Mouse (Mus musculus) liver, embryonic 15.5 days (tissue): ENCODE results near the gene Nlrc4. TPM values are rescaled to one million over a fixed set of nuclear protein-coding genes. Genes with fewer than 3 reads are reported as not detected.
"Not testable (repeated sequence)": the region's sequence is repeated elsewhere in the genome, so short reads cannot be mapped to it uniquely, and the experiment has no call there.

Experiments
- ATAC-seq: fragments of 200-750 bp; cut with Nextera tagmentation; 2 replicates; pipeline ENCODE4 v1.8.0; 2017; ENCODE audit warnings: moderate number of reproducible peaks, mild to moderate bottlenecking, moderate library complexity; ENCODE audit not compliant: insufficient read depth
- H3K27ac ChIP-seq: fragments of 300-500 bp; sonication (generic); replicated peaks from 2 replicates; pipeline ENCODE4 v1.5.1; 2015; ENCODE audit warnings: mild to moderate bottlenecking, inconsistent platforms
- H3K27me3 ChIP-seq: fragments of 300-500 bp; sonication (generic); 2 replicates; pipeline ENCODE4 v1.6.1; 2015; ENCODE audit warnings: mild to moderate bottlenecking, inconsistent platforms
- H3K36me3 ChIP-seq: fragments of 300-500 bp; sonication (generic); replicated peaks from 2 replicates; pipeline ENCODE4 v1.6.1; 2015; ENCODE audit warnings: moderate library complexity, mild to moderate bottlenecking, inconsistent platforms
- H3K4me1 ChIP-seq: fragments of 300-500 bp; sonication (generic); replicated peaks from 2 replicates; pipeline ENCODE4 v1.6.1; 2015; ENCODE audit warnings: inconsistent platforms
- H3K4me2 ChIP-seq: fragments of 300-500 bp; sonication (generic); 2 replicates; pipeline ENCODE4 v1.6.1; 2015; ENCODE audit warnings: moderate library complexity, mild to moderate bottlenecking, inconsistent platforms
- H3K4me3 ChIP-seq: fragments of 300-500 bp; sonication (generic); replicated peaks from 2 replicates; pipeline ENCODE4 v1.5.1; 2015; ENCODE audit warnings: mild to moderate bottlenecking, inconsistent platforms
- H3K9ac ChIP-seq: fragments of 300-500 bp; sonication (generic); 2 replicates; pipeline ENCODE4 v1.6.1; 2015; ENCODE audit warnings: moderate library complexity, mild to moderate bottlenecking, inconsistent platforms
- H3K9me3 ChIP-seq: fragments of 300-500 bp; sonication (generic); replicated peaks from 2 replicates; pipeline ENCODE4 v1.6.1; 2016; ENCODE audit warnings: inconsistent platforms
- WGBS: fragments of 180-500 bp; shearing (Covaris S2); methylation state at CpG from one replicate; pipeline ENCODE4 v1.1.7; 2015; ENCODE audit warnings: mixed read lengths; ENCODE audit not compliant: insufficient replicate concordance; 5-methylcytosine and 5-hydroxymethylcytosine counted together
- polyA plus RNA-seq: library from polyadenylated mRNA; unstranded; fragments of >200 nt; fragmentation: Nextera tagmentation; extraction: Ambion mirVana; gene quantifications from 2 replicates; pipeline ENCODE4 v1.2.1, GENCODE M21; 2015

Nlrc4 gene
- 0.48 and 0.58 TPM in 2 replicates for polyA plus RNA-seq

DNA sequence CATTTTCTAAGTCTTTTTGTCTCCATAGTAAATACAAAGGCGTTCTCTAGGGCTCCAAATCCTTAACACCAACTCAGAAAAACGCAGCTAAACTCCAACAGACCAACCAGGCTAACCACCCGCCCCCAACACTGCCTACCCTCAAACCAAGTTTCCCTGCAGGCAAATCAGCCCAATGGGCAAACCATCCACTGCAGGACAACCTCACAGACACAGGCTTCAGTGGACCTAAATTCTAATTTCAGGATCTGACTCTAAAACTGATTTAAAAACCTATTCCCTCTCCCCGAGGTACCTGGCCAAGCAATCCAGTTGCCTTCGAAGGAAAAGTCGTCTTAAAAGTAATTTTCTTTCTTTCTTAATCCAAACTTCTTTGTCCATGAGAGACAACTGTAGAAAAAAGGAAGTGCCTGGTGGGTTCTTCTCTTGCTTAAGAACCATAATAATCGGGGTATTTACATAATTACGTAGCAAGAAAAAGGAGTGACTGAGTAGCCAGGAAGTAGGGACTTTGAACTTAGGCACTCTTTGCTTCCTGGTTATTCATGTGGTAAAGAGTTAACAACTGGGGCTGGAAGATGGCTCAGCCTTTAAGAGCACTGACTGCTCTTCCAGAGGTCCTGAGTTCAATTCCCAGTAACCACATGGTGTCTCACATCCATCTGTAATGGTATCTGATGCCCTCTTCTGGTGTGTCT, at the start of gene Nlrc4:
Nlrc4 (minus strand) TSS at position 432 of the 698 bp plus-strand sequence.
- Histone ChIP-seq H3K36me3 (no peaks in the 10 kb centered on the region), H3K27me3 (no peaks in the 10 kb centered on the region), H3K4me2 (no peak within 1 kb of the TSS), H3K27ac (no peak within 1 kb of the TSS), H3K4me1 (no peaks in the 10 kb centered on the region), H3K4me3 (no peak within 1 kb of the TSS; the same call in 1 of the 2 replicates), H3K9me3 (no peaks in the 10 kb centered on the region), H3K9ac (no peak within 1 kb of the TSS)
- WGBS: 32% methylated on average over 8 of the region's 8 CpGs
- ATAC-seq: no peak

DNA sequence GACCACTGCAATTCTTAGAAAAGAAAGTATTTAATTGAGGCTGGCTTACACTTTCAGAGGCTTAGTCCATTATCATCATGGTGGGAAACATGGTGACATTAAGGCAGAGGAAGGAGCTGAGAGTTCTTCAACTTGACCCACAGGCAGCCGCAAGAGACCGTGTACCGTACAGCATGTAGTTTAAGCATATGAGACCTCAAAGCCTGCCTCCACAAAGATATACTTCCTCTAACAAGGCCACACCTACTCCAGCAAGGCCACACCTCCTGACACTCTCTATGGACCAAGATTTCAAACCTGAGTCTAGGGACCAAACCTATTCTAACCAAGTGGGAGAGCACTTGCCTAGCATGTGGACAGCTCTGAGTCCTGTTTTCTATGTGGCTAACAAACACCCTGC, 49.7 kb upstream of the Nlrc4 start:
- WGBS: 47% methylated on average over 3 of the region's 3 CpGs
- H3K27me3 ChIP-seq: no peaks in the 10 kb centered on the region
- no peak overlapping the region for H3K4me2 ChIP-seq
- no peaks in the 10 kb centered on the region for H3K9me3 ChIP-seq
- H3K4me3 ChIP-seq: no peak overlapping the region
- H3K36me3 ChIP-seq: no peaks in the 10 kb centered on the region
- no peak overlapping the region for H3K27ac ChIP-seq
- no peak for ATAC-seq
- H3K4me1 ChIP-seq: no peaks in the 10 kb centered on the region
- H3K9ac ChIP-seq: no peak overlapping the region

DNA sequence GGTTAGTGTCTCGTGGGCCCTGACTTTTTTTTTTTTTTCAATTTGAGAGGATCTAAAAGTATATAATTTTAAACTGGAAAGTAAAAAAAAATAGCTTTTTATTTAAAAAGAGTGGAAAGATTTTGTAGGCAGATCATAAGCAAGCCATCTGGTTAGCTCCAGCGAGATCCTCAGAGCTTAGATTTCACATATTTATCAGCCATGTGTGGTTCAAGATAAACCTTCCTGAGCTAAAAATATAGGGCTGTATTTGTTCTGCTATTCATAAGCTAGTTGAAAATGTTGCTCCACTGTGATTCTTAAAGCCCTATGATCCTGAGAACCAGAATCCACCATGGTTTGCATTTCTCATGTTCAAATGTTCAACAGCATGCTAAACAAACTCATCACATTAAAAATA, 49.0 kb upstream of the Nlrc4 start:
- Histone ChIP-seq H3K9me3 (no peaks in the 10 kb centered on the region), H3K4me3 (no peak overlapping the region), H3K9ac (no peak overlapping the region), H3K27me3 (no peaks in the 10 kb centered on the region), H3K36me3 (no peaks in the 10 kb centered on the region), H3K4me1 (no peaks in the 10 kb centered on the region), H3K4me2 (no peak overlapping the region), H3K27ac (no peak overlapping the region)
- 29% methylated on average over 2 of the region's 2 CpGs for WGBS
- no peak for ATAC-seq

DNA sequence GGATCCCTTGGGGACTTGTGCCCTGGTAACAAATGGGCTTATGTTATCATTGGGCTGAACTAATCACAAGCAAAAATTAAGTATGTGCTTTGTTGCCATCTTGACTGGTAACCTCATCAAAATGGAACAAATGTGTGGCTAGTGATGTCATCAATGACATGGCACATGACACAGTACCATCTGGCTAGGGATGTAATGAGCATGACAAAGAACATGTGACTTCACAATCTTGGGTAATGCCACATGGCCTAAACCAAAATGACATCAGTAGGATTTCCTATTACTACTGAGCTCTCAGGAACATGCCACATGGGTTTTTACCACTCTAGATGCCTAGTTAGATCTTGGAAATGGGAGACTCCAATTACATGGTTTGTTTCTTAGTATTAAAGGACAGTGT, 42.1 kb upstream of the Nlrc4 start:
- Histone ChIP-seq H3K36me3 (peaks cover 45% of the 10 kb centered on the region), H3K9me3 (no peaks in the 10 kb centered on the region), H3K4me3 (no peak overlapping the region), H3K4me2 (no peak overlapping the region), H3K9ac (no peak overlapping the region), H3K4me1 (no peaks in the 10 kb centered on the region), H3K27me3 (no peaks in the 10 kb centered on the region), H3K27ac (no peak overlapping the region)
- no peak for ATAC-seq

DNA sequence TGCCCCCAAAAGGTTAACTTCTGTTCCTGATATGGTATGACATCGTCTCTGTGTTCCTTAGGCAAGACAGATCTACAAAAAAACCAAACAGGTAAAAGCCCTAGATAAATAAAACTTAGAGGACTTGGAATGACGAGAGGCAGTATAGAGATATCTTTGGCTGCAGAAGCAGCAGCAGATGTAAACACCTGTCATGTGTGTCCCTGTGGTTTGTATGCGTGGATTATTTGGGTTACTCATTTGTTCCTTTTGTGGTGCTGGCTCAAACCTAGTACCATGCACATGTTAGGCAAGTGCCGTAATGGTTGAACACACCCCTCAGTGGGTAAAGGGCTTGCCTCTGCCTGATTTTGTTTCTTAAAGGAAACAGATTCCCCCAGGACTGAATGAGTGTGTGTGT, 41.3 kb upstream of the Nlrc4 start:
- peaks cover 54% of the 10 kb centered on the region for H3K36me3 ChIP-seq
- H3K27ac ChIP-seq: no peak overlapping the region
- H3K9ac ChIP-seq: no peak overlapping the region
- H3K4me2 ChIP-seq: no peak overlapping the region
- ATAC-seq: no peak
- H3K27me3 ChIP-seq: no peaks in the 10 kb centered on the region
- no peaks in the 10 kb centered on the region for H3K4me1 ChIP-seq
- WGBS: 77% methylated on average over 4 of the region's 4 CpGs
- H3K9me3 ChIP-seq: no peaks in the 10 kb centered on the region
- no peak overlapping the region for H3K4me3 ChIP-seq

DNA sequence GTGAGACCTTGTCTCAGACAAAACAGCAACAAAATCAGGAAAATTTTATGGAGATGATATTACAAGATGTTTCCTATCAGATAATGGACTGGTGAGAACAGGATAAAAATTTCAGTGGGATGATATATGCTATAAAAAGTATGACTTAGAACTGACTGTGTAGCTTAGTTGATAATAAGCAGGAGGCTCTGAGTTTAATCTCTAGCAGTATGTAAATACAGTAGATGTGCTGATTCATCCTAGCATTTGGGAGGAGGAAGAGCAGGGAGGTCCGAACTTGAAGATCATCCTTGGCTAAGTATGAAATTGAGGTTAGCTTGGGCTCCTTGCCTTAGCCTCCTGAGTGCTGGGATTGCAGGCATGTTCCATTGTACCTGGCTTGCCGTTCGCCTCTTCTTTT, 32.6 kb upstream of the Nlrc4 start:
- no peaks in the 10 kb centered on the region for H3K9me3 ChIP-seq
- peak overlapping the region; percentile 98 for H3K4me3 ChIP-seq
- peak overlapping the region; percentile 99 for H3K27ac ChIP-seq
- 67% methylated on average over 3 of the region's 3 CpGs for WGBS
- 0 out of 2 replicates have a peak overlapping the region, but pooled peaks have one; percentile 40 for H3K9ac ChIP-seq
- peak overlapping the region; percentile 70 for H3K4me2 ChIP-seq
- peaks cover 45% of the 10 kb centered on the region for H3K36me3 ChIP-seq
- peak; percentile 49 for ATAC-seq
- peaks cover 18% of the 10 kb centered on the region for H3K4me1 ChIP-seq
- H3K27me3 ChIP-seq: peaks cover 3% of the 10 kb centered on the region; the same call in 1 of the 2 replicates

DNA sequence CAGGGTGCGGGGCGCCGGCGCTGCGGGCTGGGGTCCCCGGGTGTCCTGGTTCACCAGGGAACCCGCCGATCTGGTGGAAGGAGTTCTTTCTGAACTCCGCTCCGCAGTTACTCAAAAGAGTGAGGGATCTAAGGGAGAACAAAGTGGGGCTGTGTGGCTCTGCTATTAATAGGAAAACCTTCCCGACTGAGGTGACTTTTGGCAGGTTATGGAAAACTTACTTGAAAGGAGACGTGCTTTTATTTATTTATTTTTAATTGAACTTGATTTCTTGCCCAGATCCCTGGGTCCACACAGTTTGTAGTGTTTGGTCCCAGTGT, 30.9 kb upstream of the Nlrc4 start:
- no peak for ATAC-seq
- H3K9ac ChIP-seq: peak overlapping the region; percentile 96
- peak overlapping the region; percentile 99 for H3K27ac ChIP-seq
- under 1% methylated on average over 12 of the region's 12 CpGs for WGBS
- H3K36me3 ChIP-seq: peaks cover 30% of the 10 kb centered on the region
- H3K4me1 ChIP-seq: peaks cover 18% of the 10 kb centered on the region
- peak overlapping the region; percentile 70 for H3K4me2 ChIP-seq
- no peaks in the 10 kb centered on the region for H3K9me3 ChIP-seq
- peaks cover 7% of the 10 kb centered on the region; the same call in 1 of the 2 replicates for H3K27me3 ChIP-seq
- H3K4me3 ChIP-seq: peak overlapping the region; percentile 98

DNA sequence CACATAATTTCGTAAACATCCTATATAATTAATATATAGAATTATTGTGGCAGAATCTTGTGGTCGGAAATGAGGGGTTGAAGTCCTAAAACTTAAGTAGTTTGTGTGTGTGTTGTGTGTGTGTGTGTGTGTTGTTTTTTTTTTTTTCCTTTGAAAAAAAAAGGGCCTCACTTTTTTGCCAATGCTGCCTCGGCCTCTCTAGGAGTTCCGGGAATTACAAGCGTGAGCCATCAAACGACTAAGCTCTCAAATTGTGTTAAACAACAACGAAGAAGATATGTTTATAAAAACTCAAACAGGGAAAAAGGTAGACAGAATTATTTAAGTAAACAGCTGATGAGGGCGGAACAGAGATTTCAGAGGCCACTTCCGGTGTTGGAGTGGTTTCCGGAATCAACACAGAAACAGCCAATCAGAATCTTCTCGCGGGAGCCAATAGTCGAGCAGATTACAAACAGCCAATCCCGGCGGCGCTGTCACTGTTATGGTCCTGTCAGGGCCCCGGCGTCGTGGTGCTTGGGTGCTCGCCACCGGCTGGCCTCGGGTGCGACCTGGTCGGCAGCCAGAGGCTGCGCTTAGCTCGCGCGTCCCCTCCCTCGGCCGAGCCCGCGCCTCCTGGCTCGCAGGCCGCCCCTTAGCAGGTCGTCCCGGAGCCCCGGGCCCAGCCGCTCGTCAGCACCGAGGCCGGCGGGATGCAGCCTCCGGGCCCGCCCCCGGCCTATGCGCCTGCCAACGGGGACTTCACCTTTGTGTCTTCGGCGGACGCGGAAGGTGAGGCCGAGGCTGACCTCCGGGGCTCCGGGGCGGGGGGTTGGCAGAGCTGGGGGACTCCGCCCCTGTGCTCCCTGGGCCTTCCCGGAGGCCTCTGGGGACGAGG, 30.3 kb upstream of the Nlrc4 start, which contains the start of gene Yipf4:
Yipf4 (plus strand) TSS at position 470 of the 877 bp plus-strand sequence.
- Histone ChIP-seq H3K27ac (peak within 1 kb of the TSS; percentile 99), H3K9me3 (no peaks in the 10 kb centered on the region), H3K27me3 (peaks cover 7% of the 10 kb centered on the region; the same call in 1 of the 2 replicates), H3K9ac (peak within 1 kb of the TSS; percentile 96), H3K36me3 (peaks cover 24% of the 10 kb centered on the region), H3K4me2 (peak within 1 kb of the TSS; percentile 70), H3K4me1 (peaks cover 18% of the 10 kb centered on the region), H3K4me3 (peak within 1 kb of the TSS; percentile 98)
- peak; percentile 98 for ATAC-seq
- 3% methylated on average over 58 of the region's 58 CpGs for WGBS

DNA sequence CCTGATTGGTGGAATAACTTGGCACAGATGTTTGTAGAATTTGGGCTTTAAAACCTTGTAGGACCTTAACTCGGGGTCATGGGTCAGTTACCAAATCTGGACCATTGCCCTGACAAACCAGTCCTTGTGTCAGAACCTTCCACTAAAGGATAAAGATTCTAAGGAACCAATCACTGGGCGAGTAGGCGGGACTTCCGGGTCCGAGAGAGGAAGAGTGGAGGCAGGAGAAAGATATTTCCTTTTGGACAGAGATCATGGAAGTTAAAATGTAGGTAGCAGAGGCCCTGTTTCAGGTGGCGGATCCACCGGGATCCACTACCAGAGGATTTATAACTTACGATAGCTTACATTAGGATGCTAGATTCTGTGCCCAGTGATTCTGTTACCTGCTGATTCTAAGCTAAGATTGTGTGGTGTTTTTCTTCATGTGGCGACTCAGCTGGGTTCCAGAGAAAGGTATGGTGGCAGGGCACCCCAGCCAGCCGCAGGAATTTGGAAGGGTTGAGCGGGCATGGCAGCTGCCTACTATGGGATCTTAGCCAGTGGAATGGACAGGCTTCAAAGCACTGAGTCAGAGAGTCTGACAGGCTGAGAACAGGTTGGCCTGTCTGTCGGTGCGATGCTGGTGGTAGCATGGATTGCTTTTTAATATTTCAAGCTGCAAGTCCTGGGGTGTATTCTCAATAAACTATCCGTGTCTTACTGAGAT, 21.6 kb upstream of the Nlrc4 start:
- no peak overlapping the region for H3K27ac ChIP-seq
- H3K27me3 ChIP-seq: no peaks in the 10 kb centered on the region
- H3K36me3 ChIP-seq: no peaks in the 10 kb centered on the region
- H3K9ac ChIP-seq: no peak overlapping the region
- no peaks in the 10 kb centered on the region for H3K4me1 ChIP-seq
- H3K9me3 ChIP-seq: no peaks in the 10 kb centered on the region
- ATAC-seq: no peak
- no peak overlapping the region for H3K4me2 ChIP-seq
- WGBS: 67% methylated on average over 14 of the region's 14 CpGs
- no peak overlapping the region for H3K4me3 ChIP-seq

DNA sequence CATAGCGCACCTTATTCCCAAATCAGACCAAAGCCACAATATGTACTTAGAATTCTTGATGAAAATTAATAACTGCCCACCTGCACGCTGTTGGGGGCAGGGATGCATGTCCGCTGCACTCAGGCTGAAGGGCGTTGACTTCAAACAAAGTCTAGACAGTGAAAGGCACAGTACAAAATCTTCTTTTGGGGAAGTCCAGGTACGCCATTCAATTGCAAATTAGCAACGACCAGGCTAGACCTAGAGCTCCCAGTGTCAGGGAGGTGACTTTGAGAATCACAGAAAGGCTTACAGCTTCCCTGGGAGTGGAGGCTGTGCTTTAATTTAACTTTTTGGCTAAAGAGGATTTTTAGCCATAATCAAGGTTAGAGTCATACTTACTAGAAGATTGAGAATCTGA, 11.2 kb upstream of the Nlrc4 start:
- not testable (repeated sequence) for H3K4me3 ChIP-seq, H3K27ac ChIP-seq, H3K36me3 ChIP-seq, H3K9me3 ChIP-seq, ATAC-seq, H3K4me2 ChIP-seq, H3K9ac ChIP-seq, H3K27me3 ChIP-seq, H3K4me1 ChIP-seq
- WGBS: 66% methylated on average over 6 of the region's 6 CpGs

DNA sequence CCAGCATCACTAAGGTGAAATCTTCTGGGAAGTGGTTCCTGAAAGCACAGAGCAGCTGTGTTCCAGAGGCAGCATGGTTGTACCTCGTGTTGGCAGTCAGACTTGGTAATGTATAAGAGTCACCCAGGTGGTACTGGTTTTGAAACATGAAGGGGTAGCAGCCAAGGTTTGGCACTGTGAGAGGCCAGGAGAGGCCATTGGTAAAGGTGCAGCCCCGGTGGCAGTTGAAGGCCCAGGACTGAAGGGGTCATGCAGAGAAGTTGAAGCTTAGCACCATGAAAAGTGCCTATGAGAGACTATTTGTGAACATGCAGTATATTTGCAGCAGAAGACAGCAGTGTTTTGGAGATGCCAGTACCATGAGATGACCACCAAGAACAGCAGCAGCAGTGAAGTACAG, 9.0 kb upstream of the Nlrc4 start:
- H3K4me2 ChIP-seq, H3K4me3 ChIP-seq, ATAC-seq, H3K9me3 ChIP-seq, H3K9ac ChIP-seq, H3K36me3 ChIP-seq, H3K27ac ChIP-seq, H3K4me1 ChIP-seq, H3K27me3 ChIP-seq: not testable (repeated sequence)
- WGBS: 66% methylated on average over 2 of the region's 2 CpGs
